35 mouse cellular contexts compared by ENCODE assay signal in genomic region chr4:35115933-35116332, GRCm38 (mm10). TPM values are rescaled to one million over a fixed set of nuclear protein-coding genes. Genes with fewer than 3 reads are reported as not detected.
DNase-seq lines count a peak whose midpoint lies in the region; ATAC-seq lines count a peak whose summit lies in the region.
"Had no signal": no experiment of that assay in that cellular context is flagged by ENCODE, and none has a peak within 500 bp of the region (broad histone marks: within the 10 kb centered on the region; RNA-seq: fewer than 3 reads in every experiment).

No protein-coding gene starts in this region.

- 0 out of 2 replicates have a peak, but pooled peaks have one; percentile 37 for ATAC-seq in hindbrain, embryonic 14.5 days (ENCODE audit: low FRiP score)
- no peak for ATAC-seq in hindbrain, embryonic 13.5 days (ENCODE audit: low FRiP score)
- peak; percentile 62; the same call in 1 of the 2 replicates for ATAC-seq in forebrain, embryonic 14.5 days
- ATAC-seq in midbrain, embryonic 13.5 days, result peak; percentile 91
- ATAC-seq: inflammation-experienced regulatory T-cells, adult 6 months; Patski had no signal

- DNase-seq in hindbrain, embryonic 14.5 days (ENCODE audit: low spot score), result no peak
- DNase-seq in forebrain, embryonic 14.5 days (ENCODE audit: low spot score), result peak; percentile 27
- no peak for DNase-seq in spleen, adult 18-20 months
- DNase-seq in adrenal gland, postnatal 4 days (ENCODE audit: low spot score in 2 of 2), result no peak
- no peak for DNase-seq in testis, postnatal 10 days (ENCODE audit: low spot score)
- DNase-seq: adrenal gland, postnatal 36 days; cerebellum, adult 18-20 months; cerebellum, postnatal 25 days; gastrocnemius, postnatal 10 days; heart, adult 18-20 months; heart, postnatal 14 days; kidney, adult 18-20 months; left cerebral cortex, postnatal 4 days; lung, embryonic 14.5 days; right cerebral cortex, postnatal 4 days; thymus, adult 2 months had no signal

- H3K27ac ChIP-seq in hindbrain, embryonic 14.5 days, result no peak overlapping the region
- no peak overlapping the region for H3K27ac ChIP-seq in hindbrain, embryonic 13.5 days
- no peak overlapping the region for H3K27ac ChIP-seq in forebrain, embryonic 14.5 days (ENCODE audit: low read depth, low read length)
- H3K27ac ChIP-seq in midbrain, embryonic 13.5 days, result no peak overlapping the region
- H3K27ac ChIP-seq: embryonic facial prominence, embryonic 12.5 days; heart, embryonic 13.5 days; kidney, postnatal 0 days; limb, embryonic 15.5 days; liver, embryonic 14.5 days; neural tube, embryonic 12.5 days; stomach, embryonic 15.5 days had no signal

- no peaks in the 10 kb centered on the region for H3K27me3 ChIP-seq in hindbrain, embryonic 14.5 days (ENCODE audit: control insufficient read depth, insufficient read depth, low read length)
- no peaks in the 10 kb centered on the region for H3K27me3 ChIP-seq in hindbrain, embryonic 13.5 days
- no peaks in the 10 kb centered on the region for H3K27me3 ChIP-seq in forebrain, embryonic 14.5 days (replicated peaks; ENCODE audit: control insufficient read depth, insufficient read depth, low read length)
- no peaks in the 10 kb centered on the region for H3K27me3 ChIP-seq in midbrain, embryonic 13.5 days
- H3K27me3 ChIP-seq: CH12.LX; embryonic facial prominence, embryonic 12.5 days; heart, embryonic 13.5 days; limb, embryonic 15.5 days; megakaryocyte, embryonic 14.5 days; neural tube, embryonic 12.5 days; Patski; stomach, embryonic 15.5 days had no signal

- H3K4me3 ChIP-seq in hindbrain, embryonic 14.5 days (replicated peaks; ENCODE audit: low read length), result no peak overlapping the region
- no peak overlapping the region for H3K4me3 ChIP-seq in hindbrain, embryonic 13.5 days
- H3K4me3 ChIP-seq in forebrain, embryonic 14.5 days (ENCODE audit: low read depth, low read length), result no peak overlapping the region
- no peak overlapping the region for H3K4me3 ChIP-seq in midbrain, embryonic 13.5 days (replicated peaks)
- H3K4me3 ChIP-seq: embryonic facial prominence, embryonic 12.5 days; heart, embryonic 13.5 days; limb, embryonic 15.5 days; megakaryocyte, embryonic 14.5 days; neural tube, embryonic 12.5 days; stomach, embryonic 15.5 days had no signal

- no peaks in the 10 kb centered on the region for H3K4me1 ChIP-seq in hindbrain, embryonic 14.5 days (replicated peaks; ENCODE audit: control insufficient read depth, insufficient read depth, low read length)
- peaks cover 2% of the 10 kb centered on the region for H3K4me1 ChIP-seq in hindbrain, embryonic 13.5 days (replicated peaks)
- peaks cover under 1% of the 10 kb centered on the region for H3K4me1 ChIP-seq in forebrain, embryonic 14.5 days (ENCODE audit: control insufficient read depth, insufficient read depth, low read length)
- peaks cover 8% of the 10 kb centered on the region; the same call in 1 of the 2 replicates for H3K4me1 ChIP-seq in midbrain, embryonic 13.5 days (replicated peaks)
- H3K4me1 ChIP-seq: megakaryocyte, embryonic 14.5 days had no signal

- WGBS in hindbrain, embryonic 14.5 days, result 70% methylated on average over 6 of the region's 6 CpGs
- WGBS in hindbrain, embryonic 13.5 days, result 72% methylated on average over 6 of the region's 6 CpGs
- WGBS in forebrain, embryonic 14.5 days, result 6% methylated on average over 6 of the region's 6 CpGs
- WGBS in midbrain, embryonic 13.5 days, result 16% methylated on average over 6 of the region's 6 CpGs

- no peaks in the 10 kb centered on the region for H3K36me3 ChIP-seq in hindbrain, embryonic 14.5 days (replicated peaks; ENCODE audit: control insufficient read depth, insufficient read depth)
- H3K36me3 ChIP-seq in hindbrain, embryonic 13.5 days, result no peaks in the 10 kb centered on the region
- H3K36me3 ChIP-seq in forebrain, embryonic 14.5 days (ENCODE audit: control insufficient read depth, insufficient read depth, low read length), result no peaks in the 10 kb centered on the region
- H3K36me3 ChIP-seq in midbrain, embryonic 13.5 days, result no peaks in the 10 kb centered on the region
- H3K36me3 ChIP-seq: embryonic facial prominence, embryonic 12.5 days; G1E; heart, embryonic 13.5 days; limb, embryonic 15.5 days; neural tube, embryonic 12.5 days; stomach, embryonic 15.5 days had no signal

- no peak overlapping the region for H3K4me2 ChIP-seq in hindbrain, embryonic 14.5 days (replicated peaks)
- H3K4me2 ChIP-seq in hindbrain, embryonic 13.5 days, result no peak overlapping the region
- no peak overlapping the region for H3K4me2 ChIP-seq in forebrain, embryonic 14.5 days (ENCODE audit: low read length)
- H3K4me2 ChIP-seq in midbrain, embryonic 13.5 days (replicated peaks), result no peak overlapping the region
- H3K4me2 ChIP-seq: embryonic facial prominence, embryonic 12.5 days; heart, embryonic 13.5 days; limb, embryonic 15.5 days; lung, embryonic 14.5 days; neural tube, embryonic 12.5 days; stomach, embryonic 15.5 days had no signal

- no peaks in the 10 kb centered on the region for H3K9me3 ChIP-seq in hindbrain, embryonic 14.5 days (ENCODE audit: control insufficient read depth, low read length)
- no peaks in the 10 kb centered on the region for H3K9me3 ChIP-seq in hindbrain, embryonic 13.5 days
- no peaks in the 10 kb centered on the region for H3K9me3 ChIP-seq in forebrain, embryonic 14.5 days (replicated peaks; ENCODE audit: control insufficient read depth, low read length)
- no peaks in the 10 kb centered on the region for H3K9me3 ChIP-seq in midbrain, embryonic 13.5 days
- H3K9me3 ChIP-seq: embryonic facial prominence, embryonic 12.5 days; G1E; heart, embryonic 13.5 days; limb, embryonic 15.5 days; megakaryocyte, embryonic 14.5 days; neural tube, embryonic 12.5 days; stomach, embryonic 15.5 days had no signal

- H3K9ac ChIP-seq in hindbrain, embryonic 14.5 days, result no peak overlapping the region
- H3K9ac ChIP-seq in hindbrain, embryonic 13.5 days, result no peak overlapping the region
- no peak overlapping the region for H3K9ac ChIP-seq in forebrain, embryonic 14.5 days (ENCODE audit: low read length)
- no peak overlapping the region for H3K9ac ChIP-seq in midbrain, embryonic 13.5 days (replicated peaks)
- H3K9ac ChIP-seq: embryonic facial prominence, embryonic 12.5 days; heart, embryonic 13.5 days; limb, embryonic 15.5 days; liver, embryonic 14.5 days; lung, embryonic 14.5 days; neural tube, embryonic 12.5 days; stomach, embryonic 15.5 days had no signal

RNA-seq across cellular contexts. Expression of gene Ifnk, which starts 35.9 kb away (rescaled TPM):
- polyA plus RNA-seq in hindbrain, embryonic 14.5 days (2014; fragmentation: Nextera tagmentation; extraction: Ambion mirVana), result 0.25 TPM in 1 of 2 replicates, not detected in the other
- not detected in 2 replicates for polyA plus RNA-seq in hindbrain, embryonic 13.5 days (2015; fragmentation: Nextera tagmentation; extraction: Ambion mirVana)
- polyA plus RNA-seq in forebrain, embryonic 14.5 days (2014; fragmentation: Nextera tagmentation; extraction: Ambion mirVana), result 0.38 TPM in 1 of 2 replicates, not detected in the other
- 0.26 TPM in 1 of 2 replicates, not detected in the other for polyA plus RNA-seq in midbrain, embryonic 13.5 days (2015; fragmentation: Nextera tagmentation; extraction: Ambion mirVana)
- not detected for total RNA-seq in adrenal gland, postnatal 4 days (2021)
- total RNA-seq: adrenal gland, adult 18-20 months; adrenal gland, postnatal 36 days; CH12.LX; G1E; gastrocnemius, postnatal 10 days; heart, adult 18-20 months; heart, postnatal 14 days; layer of hippocampus, adult 18-20 months; layer of hippocampus, postnatal 14 days; left cerebral cortex, adult 8-10 months; left cerebral cortex, postnatal 4 days had no signal
- polyA plus RNA-seq: frontal cortex, adult 2 months; G1E; heart, embryonic 13.5 days; inflammation-experienced regulatory T-cells, adult 6 months; kidney, postnatal 0 days; liver, embryonic 14.5 days; neural tube, embryonic 12.5 days; Patski; thymus, adult 2 months had no signal

RNA-seq across cellular contexts. Expression of gene Mob3b, which starts 41.4 kb away (rescaled TPM):
- 3.4 and 4.0 TPM in 2 replicates for polyA plus RNA-seq in hindbrain, embryonic 14.5 days (2014; fragmentation: Nextera tagmentation; extraction: Ambion mirVana)
- polyA plus RNA-seq in hindbrain, embryonic 13.5 days (2015; fragmentation: Nextera tagmentation; extraction: Ambion mirVana), result 5.0 and 6.1 TPM in 2 replicates
- 4.6 and 6.3 TPM in 2 replicates for polyA plus RNA-seq in forebrain, embryonic 14.5 days (2014; fragmentation: Nextera tagmentation; extraction: Ambion mirVana)
- 10.2 and 14.9 TPM in 2 replicates for polyA plus RNA-seq in midbrain, embryonic 13.5 days (2015; fragmentation: Nextera tagmentation; extraction: Ambion mirVana)
- 10 to 100 TPM; 32.8 to 36.2 TPM for total RNA-seq in adrenal gland, postnatal 4 days (2021)
- polyA plus RNA-seq: G1E had no signal
